Mouse (Mus musculus) cerebellum, adult 9-11 months (tissue): ENCODE results near the gene Fgfr2.

Source experiments
- DNase-seq: peaks from one replicate; pipeline ENCODE4 v3.0.0; 2022

Fgfr2 gene

DNA sequence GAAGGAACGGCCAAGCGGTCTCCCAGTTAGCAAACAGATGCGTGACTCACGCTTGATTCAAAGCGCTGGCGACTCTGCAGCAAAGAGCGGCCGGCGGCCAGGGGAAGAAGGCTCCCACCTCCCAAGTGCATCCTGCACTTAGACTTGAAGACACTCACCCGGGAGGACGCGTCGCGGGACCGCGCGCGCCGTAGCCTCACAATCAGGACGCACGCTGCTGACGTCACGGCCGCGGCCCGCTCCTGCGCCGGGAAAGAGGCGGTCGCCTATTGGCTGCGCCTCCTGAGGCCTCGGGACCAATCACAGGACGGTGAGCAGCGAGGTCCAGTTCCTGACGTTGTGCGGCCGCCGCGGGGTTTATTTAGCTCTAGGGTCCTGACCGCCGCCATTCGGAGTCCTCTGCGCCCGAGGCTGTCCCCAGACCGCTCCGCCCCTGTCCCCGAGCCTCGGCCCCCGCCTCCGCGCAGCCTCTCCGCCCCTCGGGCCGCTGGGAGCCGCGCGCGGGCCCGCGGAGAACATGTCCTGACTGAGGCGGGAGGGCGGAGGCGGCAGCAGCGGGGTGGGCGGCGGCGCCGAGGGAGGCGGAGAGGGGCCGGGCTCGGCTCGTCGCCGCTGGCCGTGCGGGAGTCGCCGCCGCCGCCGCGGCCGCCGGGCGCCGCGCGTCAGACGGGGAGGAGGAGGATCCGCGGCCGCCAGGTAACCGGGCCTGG lies 192.1 kb downstream of the Fgfr2 start, which contains the start of gene Zranb1:
TSS of gene Zranb1 (plus strand) at position 293 of the 710 bp plus-strand sequence.
- DNase-seq, result peak; percentile 99

DNA sequence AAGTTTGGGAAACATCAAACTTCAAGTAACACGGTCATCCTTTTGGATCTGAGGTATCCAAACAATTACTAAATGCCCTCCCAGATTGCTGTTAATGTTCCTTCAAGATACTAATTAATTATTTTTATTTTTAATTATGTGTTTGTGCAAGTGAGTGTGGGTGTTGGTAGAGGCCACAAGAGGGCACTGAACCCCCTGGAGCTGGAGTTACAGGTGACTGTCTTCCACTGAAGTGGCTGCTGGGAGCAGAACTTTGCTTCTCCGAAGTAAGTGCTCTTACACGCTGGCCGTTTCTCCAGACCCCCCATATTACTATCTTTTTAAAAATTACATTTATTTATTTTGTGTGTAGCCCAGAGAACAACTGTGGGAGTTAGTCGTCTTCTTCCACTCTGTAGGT lies 193.1 kb downstream of the Fgfr2 start:
- DNase-seq, result no peak

DNA sequence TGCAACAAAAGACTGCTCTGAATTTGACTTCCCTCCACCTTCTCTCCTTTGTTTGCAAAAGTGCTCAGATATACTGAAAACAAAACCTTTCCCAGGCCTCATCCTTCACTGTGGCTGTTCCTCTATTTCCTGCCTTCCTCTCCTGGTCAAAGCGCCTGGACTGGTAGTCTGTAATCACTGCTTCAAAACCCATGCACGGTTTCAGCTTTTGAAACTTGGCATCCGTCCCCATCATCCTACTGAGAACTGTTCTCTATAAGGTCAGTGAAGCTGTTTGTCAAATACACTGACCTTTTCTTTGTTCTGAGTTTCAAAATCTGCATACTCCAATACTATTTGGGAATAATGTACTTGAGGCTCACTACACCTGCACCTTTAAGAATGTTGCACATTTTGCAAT lies 195.9 kb downstream of the Fgfr2 start:
- no peak for DNase-seq

DNA sequence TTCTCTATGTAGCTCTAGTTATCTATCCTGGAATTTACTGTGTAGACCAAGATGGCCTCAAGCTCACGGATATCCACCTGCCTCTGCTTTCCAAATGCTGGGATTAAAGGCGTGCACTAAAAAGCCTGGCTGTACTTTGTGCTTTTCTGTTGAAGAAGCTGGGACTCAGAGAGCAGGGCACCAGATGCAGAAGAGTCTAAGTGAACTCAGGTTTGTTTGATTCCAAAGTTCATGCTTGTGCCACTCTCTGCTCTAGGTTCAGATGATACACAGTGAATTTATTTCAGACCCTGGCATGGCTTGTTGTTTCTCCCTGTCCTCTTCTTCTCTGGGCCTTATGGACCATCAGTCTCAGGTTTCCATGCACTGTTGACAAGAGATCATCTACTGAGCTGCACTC lies 197.9 kb downstream of the Fgfr2 start:
- no peak for DNase-seq

DNA sequence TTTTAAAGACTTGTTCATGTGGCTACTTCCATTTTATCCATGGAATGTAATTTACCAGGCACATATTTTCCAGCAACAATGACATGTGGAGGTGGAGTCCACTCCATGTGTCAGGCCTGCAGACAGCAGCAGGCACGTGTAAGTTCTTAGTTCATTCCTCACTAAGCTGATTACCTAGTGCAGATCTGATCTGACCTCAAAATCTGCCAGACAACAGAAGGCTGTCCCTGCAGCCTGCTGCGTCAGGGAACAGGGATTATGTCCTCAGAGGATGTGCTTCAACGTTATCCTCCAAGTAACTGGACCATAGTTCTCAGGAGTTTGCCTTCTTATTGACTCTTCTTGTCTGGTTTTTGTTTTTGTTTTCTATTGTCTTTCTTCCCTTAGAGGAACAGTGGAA lies 201.2 kb downstream of the Fgfr2 start:
- DNase-seq, result no peak

DNA sequence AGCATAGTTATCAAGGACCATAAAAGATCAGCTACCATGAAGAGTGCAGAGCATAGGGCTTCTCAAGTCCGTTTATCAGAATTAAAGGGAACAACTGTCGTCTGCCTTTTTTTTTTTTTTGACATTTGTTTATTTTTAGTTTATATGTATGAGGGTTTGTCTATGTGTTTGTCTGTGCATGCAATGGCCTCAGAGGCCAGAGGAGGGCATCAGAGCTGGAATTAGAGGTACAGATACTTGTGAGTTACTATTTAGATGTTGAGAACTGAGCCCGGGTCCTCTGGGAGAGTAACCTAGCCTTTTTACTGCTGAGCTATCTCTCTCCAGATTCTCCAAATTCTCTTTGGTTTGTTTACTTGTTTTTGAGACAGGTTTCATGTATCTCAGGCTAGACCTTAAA lies 219.4 kb downstream of the Fgfr2 start:
- DNase-seq, result no peak

DNA sequence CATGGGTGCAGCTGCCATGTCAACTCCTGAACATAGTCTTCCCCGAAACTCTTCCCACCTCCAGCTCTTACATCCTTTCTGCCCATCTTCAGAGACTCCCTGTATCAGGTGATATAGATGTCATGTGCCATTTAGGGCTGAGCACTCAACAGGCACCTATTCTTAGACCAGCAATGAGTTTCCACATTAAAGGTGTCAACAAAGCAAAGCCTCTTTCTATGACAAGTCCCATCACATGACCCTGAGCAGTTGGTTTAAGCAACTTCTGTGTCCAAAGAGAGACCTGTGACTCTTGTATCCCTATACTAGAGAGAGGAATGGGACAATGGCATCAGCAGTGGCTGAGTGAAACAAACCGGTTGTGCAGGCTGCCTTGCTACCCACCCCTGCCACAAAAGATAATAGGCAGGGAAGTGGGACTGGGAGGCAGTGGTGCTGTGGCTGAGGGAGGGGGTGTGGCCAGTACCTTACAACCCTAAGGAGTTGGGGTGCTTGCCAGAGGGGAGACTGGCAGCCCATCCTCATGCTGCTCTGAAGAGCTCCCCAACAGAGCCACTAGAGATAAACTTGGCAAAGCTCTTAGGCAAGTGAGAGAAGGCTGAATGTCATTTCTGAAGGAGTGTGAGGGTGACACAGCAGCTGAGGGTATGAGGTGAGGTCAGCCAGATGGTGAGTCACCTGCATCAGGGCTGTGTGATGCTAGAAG lies 222.2 kb downstream of the Fgfr2 start:
- DNase-seq, result no peak

DNA sequence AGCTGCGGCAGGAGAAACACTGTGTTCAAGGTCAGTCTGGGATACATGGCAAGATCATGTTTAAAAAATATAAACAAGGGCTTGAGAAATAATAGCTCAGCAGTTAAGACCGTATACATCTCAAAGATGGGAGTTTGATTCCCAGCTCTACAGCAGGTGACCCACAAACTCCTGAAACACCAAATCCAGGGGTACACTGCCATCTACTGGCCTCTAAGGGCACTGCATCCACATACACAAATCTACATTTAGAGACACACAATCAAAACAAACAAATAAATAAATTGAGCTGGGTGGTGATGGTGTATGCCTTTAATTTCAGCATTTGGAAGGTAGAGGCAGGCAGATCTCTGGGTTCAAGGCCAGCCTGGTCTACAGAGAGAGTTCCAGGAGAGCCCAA lies 224.9 kb downstream of the Fgfr2 start:
- DNase-seq, result peak; percentile 36

DNA sequence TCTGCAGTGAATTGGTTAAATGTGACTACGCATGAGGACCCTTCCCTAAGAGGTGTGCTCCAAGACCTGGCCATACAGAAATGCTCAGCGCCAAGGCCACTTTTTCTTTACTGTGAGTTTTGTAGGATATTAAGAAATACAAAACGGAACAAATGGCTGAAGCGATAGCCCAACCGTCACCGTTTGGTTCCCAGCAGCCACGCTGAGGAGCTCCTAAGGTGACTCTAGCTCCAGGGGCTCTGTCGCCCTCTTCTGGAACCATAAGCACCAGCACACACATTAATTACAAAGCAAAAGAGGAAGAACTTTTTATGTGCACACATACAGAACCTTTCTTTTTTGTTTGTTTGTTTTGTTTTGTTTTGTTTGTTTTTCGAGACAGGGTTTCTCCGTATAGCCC lies 225.9 kb downstream of the Fgfr2 start:
- no peak for DNase-seq

DNA sequence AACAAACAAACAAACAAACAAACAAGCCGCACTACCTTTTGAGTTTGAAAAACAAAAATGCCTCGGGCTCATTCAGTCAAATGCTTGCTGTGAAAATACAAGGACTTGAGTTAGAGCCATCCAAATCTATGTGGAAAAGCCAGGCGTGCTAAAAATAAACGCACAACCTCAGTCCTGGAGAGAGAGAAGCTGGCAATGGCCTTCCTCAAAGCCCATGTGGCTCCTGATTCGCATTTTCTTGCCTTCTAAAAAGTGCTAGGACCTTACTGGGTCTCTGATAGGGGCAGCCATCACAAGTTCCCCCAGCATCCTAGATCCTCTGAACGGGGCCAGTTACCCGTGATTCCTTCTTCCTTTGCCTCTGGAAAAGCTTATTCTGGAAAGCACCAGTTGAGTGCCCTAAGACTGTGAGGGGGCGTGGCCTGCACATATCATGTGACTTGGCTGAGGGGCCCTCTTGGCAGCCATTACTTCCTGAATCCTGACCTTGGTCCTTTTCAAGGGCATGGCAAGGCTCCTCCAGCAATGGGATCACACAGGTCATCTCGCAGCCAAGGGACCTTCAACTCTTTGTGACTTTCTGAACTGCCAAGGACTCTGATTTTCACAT lies 226.8 kb downstream of the Fgfr2 start:
- peak; percentile 58 for DNase-seq

DNA sequence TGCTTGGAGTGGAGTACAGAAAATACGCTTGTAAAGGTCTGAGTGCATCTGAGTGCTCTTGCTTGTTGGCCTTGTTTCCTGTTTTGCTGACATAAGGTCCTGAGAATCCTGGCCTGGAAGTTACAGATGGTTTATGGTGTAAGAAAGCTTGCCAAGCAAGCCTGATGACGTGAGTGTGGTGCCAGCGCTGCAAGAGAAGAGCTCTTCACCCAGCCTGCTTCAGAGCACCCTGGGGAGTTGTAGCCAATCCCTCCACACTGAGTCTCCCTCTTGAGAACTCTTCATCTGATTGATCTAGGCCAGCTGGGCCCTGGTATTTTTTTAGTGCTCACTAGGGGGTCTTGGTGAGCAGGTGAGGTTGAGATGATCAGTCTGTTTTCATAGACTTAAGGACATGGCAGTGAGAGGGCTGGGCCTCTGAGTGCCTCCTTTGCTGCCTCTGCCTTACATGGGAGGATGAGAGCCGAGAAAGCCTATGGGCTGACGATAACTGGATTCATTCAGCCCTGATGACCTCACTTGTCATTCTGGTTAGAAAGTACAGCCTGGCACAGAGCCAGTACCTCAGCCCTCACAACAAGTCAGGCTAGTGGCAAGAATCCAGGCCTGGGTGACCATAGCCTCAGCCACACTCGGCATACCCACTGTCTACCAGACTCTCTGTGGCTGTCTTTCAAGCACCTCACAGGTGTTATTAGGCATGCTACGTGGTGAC lies 228.2 kb downstream of the Fgfr2 start:
- peak; percentile 86 for DNase-seq

DNA sequence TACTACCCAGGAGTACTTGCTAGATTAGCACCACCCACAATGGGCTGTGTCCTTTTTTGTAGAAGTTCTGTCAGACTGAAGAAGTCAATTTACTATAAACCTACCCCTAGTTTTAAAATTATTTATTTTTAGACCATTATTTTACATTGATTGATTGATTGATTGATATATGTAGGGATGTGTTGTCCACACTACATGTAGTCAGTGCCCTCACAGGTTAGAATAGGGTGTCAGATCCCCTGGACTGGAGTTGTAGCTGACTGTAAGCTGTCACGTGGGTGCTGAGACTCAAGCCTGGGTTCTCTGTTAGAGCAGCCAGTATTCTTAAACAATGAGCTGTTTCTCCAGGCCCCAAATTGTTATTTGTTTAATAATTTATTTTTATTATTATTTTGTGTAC lies 229.8 kb downstream of the Fgfr2 start:
- no peak for DNase-seq

DNA sequence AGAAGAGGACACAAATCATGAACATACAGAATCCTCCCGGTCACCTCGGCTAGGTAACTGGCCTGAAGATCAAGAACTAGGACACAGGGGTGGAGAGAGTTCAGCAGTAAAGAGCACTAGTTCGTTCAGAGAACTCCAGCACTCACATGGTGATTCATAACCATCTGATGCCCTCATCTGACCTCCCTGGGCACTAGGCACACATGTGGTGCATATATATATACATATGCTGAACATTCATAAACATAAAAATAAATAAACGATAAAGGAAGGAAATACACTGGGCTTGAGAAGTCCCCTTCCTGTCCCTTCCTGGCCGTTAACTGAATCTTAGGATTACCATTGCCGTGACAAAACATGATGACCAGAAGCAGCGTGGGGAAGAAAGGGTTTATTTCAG lies 230.3 kb downstream of the Fgfr2 start:
- no peak for DNase-seq

DNA sequence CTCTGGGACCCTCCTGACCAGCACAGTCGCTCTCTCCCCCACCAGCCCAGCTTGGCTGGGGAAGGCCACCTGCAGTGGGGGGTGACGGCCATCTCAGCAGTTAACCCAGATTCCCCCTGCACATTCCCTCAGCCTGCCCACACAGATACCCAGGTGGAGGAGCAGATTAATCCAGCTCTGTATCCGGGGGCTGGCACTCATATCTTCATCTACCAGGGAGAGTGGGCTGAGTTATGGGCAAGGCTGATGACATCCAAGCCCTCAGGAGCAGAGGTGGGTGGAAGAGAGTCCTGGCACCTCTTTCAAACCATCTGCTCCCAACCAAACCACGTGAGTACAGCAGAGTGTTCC lies 230.9 kb downstream of the Fgfr2 start:
- peak; percentile 96 for DNase-seq

DNA sequence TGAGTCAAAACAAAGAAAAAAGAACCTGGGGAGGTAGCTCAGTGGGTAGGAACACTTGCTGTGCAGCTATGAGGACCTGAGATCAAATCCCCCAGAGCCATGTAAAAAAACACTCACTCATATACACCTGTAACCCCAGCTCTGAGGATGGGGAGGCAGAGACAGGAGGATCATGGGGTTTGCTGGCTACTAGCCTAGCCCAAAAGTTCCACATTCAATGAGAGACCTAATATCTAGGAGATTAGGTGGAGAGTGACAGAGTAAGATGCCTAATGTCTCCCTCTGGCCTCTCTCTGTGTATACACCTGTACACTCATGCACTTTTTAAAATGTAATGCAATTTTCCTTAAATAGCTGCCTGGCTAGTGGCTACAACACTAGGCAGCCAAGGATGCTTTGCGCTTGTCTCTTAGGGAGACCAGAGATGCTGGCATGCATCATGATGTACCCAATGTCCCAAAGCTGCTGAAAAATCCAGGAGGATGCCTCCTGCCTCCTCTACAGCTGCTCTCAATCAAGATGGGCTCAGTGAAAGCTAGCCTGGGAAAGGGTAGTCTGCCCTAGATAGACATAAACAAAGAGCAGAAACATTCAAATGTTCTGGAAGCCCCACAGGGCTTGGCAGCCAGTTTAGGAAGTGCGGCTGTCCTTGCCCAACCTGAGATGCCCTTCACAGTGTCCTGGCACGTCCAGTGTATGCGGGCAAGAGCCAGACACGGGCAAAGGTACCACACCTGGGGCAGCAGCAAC lies 231.4 kb downstream of the Fgfr2 start:
- DNase-seq, result peak; percentile 93

DNA sequence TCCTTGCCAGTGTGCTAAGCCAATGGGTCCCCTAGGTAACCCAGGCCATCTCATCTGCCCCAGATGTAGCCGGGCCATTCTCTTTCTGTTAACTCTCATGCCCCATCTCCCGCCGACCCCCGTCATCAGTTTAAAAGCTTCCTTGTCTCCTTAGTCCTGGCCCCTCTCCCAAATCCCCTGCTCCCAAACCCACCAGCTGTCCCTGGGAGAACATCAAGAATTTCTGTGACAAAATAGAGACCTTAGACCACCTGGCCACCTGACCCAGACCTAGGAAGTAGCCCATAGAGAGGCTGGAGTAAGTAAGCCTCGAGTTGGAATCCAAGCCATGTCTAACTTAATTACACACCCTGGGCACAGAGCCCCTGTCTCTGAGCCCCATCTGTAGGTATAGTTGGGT lies 232.9 kb downstream of the Fgfr2 start:
- peak; percentile 46 for DNase-seq

DNA sequence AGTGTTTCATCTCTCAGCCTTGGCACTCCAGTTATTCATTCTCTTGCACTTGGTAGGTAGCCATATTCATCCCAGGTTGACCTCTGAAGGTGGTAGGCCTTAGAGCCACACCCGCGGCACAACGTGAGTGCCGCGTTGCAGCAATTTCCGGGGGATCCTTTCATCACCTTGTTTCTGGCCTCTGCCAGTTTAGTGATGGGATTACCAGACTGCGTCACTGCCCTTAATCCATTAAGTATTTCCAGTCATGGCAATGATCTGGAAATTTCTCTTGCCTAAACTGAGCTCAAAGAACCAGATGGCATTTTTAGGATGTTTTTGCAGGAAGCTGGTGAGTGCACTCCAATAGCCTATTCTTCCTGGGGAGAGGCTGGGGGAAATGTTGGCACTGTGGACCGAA lies 233.5 kb downstream of the Fgfr2 start:
- peak; percentile 31 for DNase-seq

DNA sequence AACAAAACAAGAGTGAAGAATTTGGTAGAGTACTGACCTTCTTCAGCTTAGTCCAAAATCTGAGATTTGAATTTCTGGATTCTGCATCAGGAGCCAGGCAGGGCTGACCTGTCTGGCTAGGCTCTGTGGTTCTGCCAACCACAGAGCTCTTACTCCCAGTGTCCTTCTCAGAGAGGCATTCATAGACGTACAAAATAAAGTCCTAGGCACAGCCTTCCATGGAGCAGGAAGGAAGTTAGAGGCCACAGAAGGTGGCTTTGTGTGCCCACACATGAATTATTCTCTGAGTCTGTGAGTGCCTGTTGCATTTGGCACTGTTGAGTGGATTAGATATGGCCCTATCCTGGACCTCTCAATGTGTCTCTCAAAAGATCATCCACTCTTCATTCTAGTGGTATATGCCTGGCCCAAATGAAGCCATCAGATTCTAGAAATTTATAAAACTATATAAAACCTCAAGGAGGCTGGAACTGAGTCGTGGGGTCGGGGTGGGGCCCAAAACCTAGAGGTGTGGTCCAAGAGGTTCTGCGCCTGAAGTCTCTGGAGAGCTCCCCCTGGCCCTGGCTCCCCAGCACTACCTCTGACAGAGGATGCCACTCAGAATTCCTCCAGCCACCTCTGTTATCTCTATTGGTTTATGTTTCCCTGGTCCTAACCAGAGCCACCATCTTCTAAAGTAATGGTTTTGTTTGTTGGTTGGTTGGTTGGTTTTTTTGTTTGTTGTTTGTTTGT lies 234.5 kb downstream of the Fgfr2 start:
- no peak for DNase-seq

DNA sequence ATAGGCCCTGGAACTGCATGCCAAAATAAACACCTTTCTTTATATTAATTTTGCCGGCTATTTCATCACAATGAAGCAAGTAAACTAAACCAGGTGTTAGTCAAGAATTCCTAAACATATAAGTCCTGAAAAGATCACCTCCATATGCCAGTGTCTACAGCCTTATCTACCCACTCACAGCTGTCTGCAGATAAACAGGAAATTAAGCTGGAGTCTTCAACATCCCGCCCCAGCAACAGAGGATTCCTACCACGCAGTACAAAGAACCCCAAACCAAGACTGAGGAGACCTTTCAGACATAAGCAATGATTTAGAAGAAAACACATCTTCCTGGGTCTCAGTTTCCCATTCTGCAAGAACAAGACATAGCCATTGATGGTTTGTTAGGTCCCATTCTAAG lies 235.1 kb downstream of the Fgfr2 start:
- no peak for DNase-seq

DNA sequence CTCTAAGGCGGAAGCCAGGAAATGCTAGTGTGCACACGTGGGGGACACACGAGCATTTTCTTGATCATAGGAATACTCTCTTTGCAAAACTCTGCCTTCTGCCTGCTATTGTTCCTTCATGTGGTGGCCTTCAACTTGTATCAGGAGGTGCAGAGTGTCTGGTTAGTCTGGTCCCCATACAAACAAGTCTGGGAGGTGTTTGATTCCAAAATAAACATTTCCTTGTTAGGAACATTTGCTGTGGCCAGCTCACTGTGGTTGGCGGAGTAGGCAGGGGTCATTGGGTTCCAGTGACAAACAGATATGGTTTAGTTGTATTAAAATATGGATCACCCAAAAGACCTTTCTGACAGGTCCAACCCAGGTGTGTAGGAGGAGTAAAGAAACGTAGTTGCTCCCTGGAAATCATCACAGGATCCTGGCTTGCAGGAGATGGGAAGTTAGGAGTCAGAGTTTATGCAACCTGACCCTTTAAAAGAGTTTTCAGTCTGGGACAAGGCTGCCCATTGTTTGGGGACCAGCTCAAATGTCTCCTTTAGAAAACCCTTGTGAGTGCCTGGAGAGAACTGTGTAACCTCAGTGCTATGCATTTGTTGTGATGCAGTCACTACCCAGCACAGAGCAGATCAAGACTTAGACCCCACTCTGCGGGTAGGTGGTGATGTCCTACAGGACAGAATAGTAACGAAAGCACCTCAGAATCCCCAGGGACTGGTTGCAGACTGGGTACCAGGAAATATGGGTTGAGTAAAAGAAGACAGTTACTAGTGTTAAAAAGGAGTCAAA lies 235.9 kb downstream of the Fgfr2 start:
- no peak for DNase-seq

DNA sequence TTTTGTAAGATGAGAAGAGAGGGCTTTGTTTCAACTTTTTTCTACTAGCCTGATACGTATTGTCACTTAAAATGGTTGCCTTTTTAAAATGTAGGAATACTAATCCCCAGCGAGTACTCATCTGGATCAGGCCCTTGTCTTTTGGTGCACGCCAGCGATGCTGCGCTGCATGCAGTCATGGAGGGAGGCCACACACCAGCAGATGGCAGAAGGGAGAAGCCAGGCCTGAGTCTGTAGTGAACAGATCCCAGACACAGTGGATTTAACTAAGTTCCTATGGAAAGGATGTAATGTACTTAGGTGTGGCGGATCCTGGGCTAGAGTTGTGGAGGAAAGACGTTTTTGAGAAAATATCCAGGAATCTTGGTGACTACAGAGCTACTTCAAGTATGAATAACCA lies 239.1 kb downstream of the Fgfr2 start:
- no peak for DNase-seq
